Mouse (Mus musculus) thymus, adult 2 months (tissue): Measurements from ENCODE around the gene Bri3bp.

Experiments
- CTCF ChIP-seq: fragments of 200-500 bp; IDR thresholded peaks from 2 replicates; pipeline ENCODE4 v1.5.1; 2012; ENCODE audit warnings: mild to moderate bottlenecking, control low read depth, low read length, moderate library complexity, borderline replicate concordance; ENCODE audit not compliant: control insufficient read depth, poor library complexity, insufficient read depth; ENCODE audit errors: extremely low read depth
- POLR2A ChIP-seq: fragments of 200-500 bp; IDR thresholded peaks from 2 replicates; pipeline ENCODE4 v1.6.1; 2012; ENCODE audit warnings: mild to moderate bottlenecking, low read length, control low read depth, moderate library complexity; ENCODE audit not compliant: control insufficient read depth, poor library complexity, insufficient read depth; ENCODE audit errors: extremely low read depth

- TF ChIP-seq CTCF (no peak), POLR2A (no peak)
Measured at GRCm38 (mm10) chr5:125416183-125416582, 25.2 kb upstream of the Bri3bp start.
